Mouse (Mus musculus) limb, embryonic 12.5 days (tissue): ENCODE measurements around the gene Ankib1. TPM values are rescaled to one million over a fixed set of nuclear protein-coding genes. Genes with fewer than 3 reads are reported as not detected.
"Not testable (repeated sequence)": the region's sequence is repeated elsewhere in the genome, so short reads cannot be mapped to it uniquely, and the experiment has no call there.

Source experiments
- ATAC-seq: fragments of 200-750 bp; cut with Nextera tagmentation; 2 replicates; pipeline ENCODE4 v1.8.0; 2017; ENCODE audit warnings: low read depth, moderate TSS enrichment; ENCODE audit not compliant: insufficient number of reproducible peaks, insufficient read depth, low FRiP score, low TSS enrichment
- H3K27ac ChIP-seq: fragments of 300-500 bp; sonication (generic); 2 replicates; pipeline ENCODE4 v1.5.1; 2016; ENCODE audit warnings: mild to moderate bottlenecking, moderate library complexity
- H3K27me3 ChIP-seq: fragments of 300-500 bp; sonication (generic); 2 replicates; pipeline ENCODE4 v1.6.1; 2016; ENCODE audit warnings: mild to moderate bottlenecking, moderate library complexity
- H3K36me3 ChIP-seq: fragments of 300-500 bp; sonication (generic); 2 replicates; pipeline ENCODE4 v1.6.1; 2016; ENCODE audit warnings: mild to moderate bottlenecking, moderate library complexity
- H3K4me1 ChIP-seq: fragments of 300-500 bp; sonication (generic); replicated peaks from 2 replicates; pipeline ENCODE4 v1.6.1; 2016
- H3K4me2 ChIP-seq: fragments of 300-500 bp; sonication (generic); 2 replicates; pipeline ENCODE4 v1.6.1; 2016; ENCODE audit warnings: mild to moderate bottlenecking, moderate library complexity
- H3K4me3 ChIP-seq: fragments of 300-500 bp; sonication (generic); replicated peaks from 2 replicates; pipeline ENCODE4 v1.5.1; 2016; ENCODE audit warnings: mild to moderate bottlenecking
- H3K9ac ChIP-seq: fragments of 300-500 bp; sonication (generic); replicated peaks from 2 replicates; pipeline ENCODE4 v1.6.1; 2016; ENCODE audit warnings: mild to moderate bottlenecking, moderate library complexity
- H3K9me3 ChIP-seq: fragments of 300-500 bp; sonication (generic); 2 replicates; pipeline ENCODE4 v1.6.1; 2016; ENCODE audit warnings: mild to moderate bottlenecking, moderate library complexity
- WGBS: fragments of 180-500 bp; shearing (Covaris S2); methylation state at CpG from one replicate; pipeline ENCODE4 v1.1.7; 2016; 5-methylcytosine and 5-hydroxymethylcytosine counted together
- polyA plus RNA-seq: library from polyadenylated mRNA; unstranded; fragments of >200 nt; fragmentation: Nextera tagmentation; extraction: Ambion mirVana; gene quantifications from 2 replicates; pipeline ENCODE4 v1.2.1, GENCODE M21; 2016

Gene Ankib1
- polyA plus RNA-seq, 1 experiment from 2014 or later = 15.3 TPM

GRCm38 (mm10) chr5:3791048-3791447, 11.7 kb downstream of the Ankib1 start:
- H3K4me3 ChIP-seq = no peak overlapping the region
- no peak overlapping the region for H3K4me2 ChIP-seq
- no peak overlapping the region for H3K27ac ChIP-seq
- H3K9me3 ChIP-seq = no peaks in the 10 kb centered on the region
- H3K36me3 ChIP-seq = no peaks in the 10 kb centered on the region; the same call in 1 of the 2 replicates
- no peak for ATAC-seq
- no peaks in the 10 kb centered on the region for H3K27me3 ChIP-seq
- H3K9ac ChIP-seq = no peak overlapping the region
- no peaks in the 10 kb centered on the region for H3K4me1 ChIP-seq

- Histone ChIP-seq H3K4me1 (no peaks in the 10 kb centered on the region), H3K4me2 (no peak overlapping the region), H3K9ac (no peak overlapping the region), H3K27ac (no peak overlapping the region), H3K9me3 (no peaks in the 10 kb centered on the region), H3K36me3 (no peaks in the 10 kb centered on the region; the same call in 1 of the 2 replicates), H3K4me3 (no peak overlapping the region), H3K27me3 (no peaks in the 10 kb centered on the region)
- ATAC-seq = no peak
- WGBS = 90% methylated on average over 4 of the region's 4 CpGs
These were observed 15.2 kb downstream of the Ankib1 start for GRCm38 (mm10) chr5:3787548-3787947.

GRCm38 (mm10) chr5:3784751-3785496, 17.8 kb downstream of the Ankib1 start:
- no peaks in the 10 kb centered on the region for H3K27me3 ChIP-seq
- 74% methylated on average over 1 of the region's 1 CpGs for WGBS
- ATAC-seq = no peak

GRCm38 (mm10) chr5:3783947-3784681, 18.6 kb downstream of the Ankib1 start:
- H3K4me3 ChIP-seq = no peak overlapping the region
- 87% methylated on average over 2 of the region's 2 CpGs for WGBS
- H3K9ac ChIP-seq = no peak overlapping the region
- H3K27me3 ChIP-seq = no peaks in the 10 kb centered on the region
- H3K36me3 ChIP-seq = no peaks in the 10 kb centered on the region
- H3K4me1 ChIP-seq = no peaks in the 10 kb centered on the region
- no peaks in the 10 kb centered on the region for H3K9me3 ChIP-seq
- no peak overlapping the region for H3K4me2 ChIP-seq
- ATAC-seq = no peak
- no peak overlapping the region for H3K27ac ChIP-seq

More at GRCm38 (mm10) chr5:3784751-3785496, 17.8 kb downstream of the Ankib1 start:
- Histone ChIP-seq H3K9me3 (no peaks in the 10 kb centered on the region), H3K27ac (no peak overlapping the region), H3K4me3 (no peak overlapping the region), H3K4me2 (no peak overlapping the region), H3K4me1 (no peaks in the 10 kb centered on the region), H3K9ac (no peak overlapping the region), H3K36me3 (no peaks in the 10 kb centered on the region)

DNA sequence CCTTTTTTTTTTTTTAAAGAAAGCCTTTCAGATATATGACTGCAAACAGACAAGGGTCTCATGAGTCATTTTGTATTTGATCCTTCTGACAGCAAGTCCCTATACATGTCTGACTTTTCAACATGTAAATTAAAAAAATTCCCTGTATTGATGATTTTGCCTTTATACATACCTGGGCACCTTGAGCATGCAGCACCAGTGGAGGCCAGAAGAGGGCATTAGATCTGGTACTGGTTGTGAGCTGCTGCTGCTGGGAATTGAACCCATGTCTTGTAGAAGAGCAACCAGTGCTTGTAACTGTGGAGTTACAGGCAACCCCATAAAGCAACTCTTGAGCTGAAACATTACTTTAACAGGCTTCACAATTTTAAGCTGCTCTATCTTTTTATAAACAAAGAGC, 20.1 kb downstream of the Ankib1 start:
- no peak for ATAC-seq
- no peaks in the 10 kb centered on the region for H3K36me3 ChIP-seq
- no peak overlapping the region for H3K4me3 ChIP-seq
- no peak overlapping the region for H3K27ac ChIP-seq
- no peak overlapping the region for H3K9ac ChIP-seq
- no peaks in the 10 kb centered on the region for H3K9me3 ChIP-seq
- no peaks in the 10 kb centered on the region for H3K4me1 ChIP-seq
- H3K4me2 ChIP-seq = no peak overlapping the region
- H3K27me3 ChIP-seq = no peaks in the 10 kb centered on the region

DNA sequence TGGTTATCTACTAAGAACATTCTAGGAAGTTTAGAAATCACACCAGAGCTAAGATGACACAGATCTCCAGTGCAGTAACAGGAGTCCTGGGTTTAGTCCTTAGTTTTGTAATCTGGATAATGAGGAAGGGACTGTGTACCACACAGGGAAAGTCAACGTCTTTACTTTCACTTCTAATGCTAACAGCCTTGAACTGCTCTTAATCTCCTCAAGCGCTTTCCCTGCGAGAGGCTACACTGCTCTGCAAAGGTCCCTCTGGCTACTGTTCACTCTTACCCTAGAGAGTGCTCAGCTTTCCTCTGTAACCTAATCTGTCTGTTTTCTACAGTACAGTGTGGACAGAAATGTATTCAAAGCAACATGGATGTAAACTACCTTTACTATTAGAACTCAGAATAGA, 30.7 kb downstream of the Ankib1 start:
- WGBS = 72% methylated on average over 3 of the region's 3 CpGs
- no peak overlapping the region for H3K4me2 ChIP-seq
- ATAC-seq = no peak

DNA sequence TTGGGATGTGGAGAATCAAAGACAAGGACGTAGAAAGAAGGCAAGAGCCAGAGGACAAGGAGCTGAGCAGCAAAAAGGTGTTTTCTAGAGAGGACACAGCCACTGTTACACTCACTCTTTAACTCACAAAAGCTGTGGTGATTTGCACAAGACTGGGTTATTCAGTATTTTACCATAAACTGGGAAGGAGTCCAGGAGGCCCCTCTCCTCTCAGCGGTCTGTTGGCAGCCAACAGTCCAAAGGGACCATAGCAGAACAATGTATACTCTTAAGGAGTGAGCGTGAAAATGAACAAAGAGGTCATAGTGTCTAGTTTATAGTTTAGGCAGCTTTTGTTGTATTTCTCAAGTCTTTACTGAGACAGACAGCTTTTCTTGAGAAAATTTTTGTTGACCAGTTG, 31.2 kb downstream of the Ankib1 start:
- peaks cover 7% of the 10 kb centered on the region; the same call in 1 of the 2 replicates for H3K36me3 ChIP-seq
- H3K4me1 ChIP-seq = no peaks in the 10 kb centered on the region
- ATAC-seq = no peak
- no peaks in the 10 kb centered on the region for H3K27me3 ChIP-seq
- no peak overlapping the region for H3K4me2 ChIP-seq
- H3K27ac ChIP-seq = no peak overlapping the region
- H3K9me3 ChIP-seq = no peaks in the 10 kb centered on the region
- H3K4me3 ChIP-seq = no peak overlapping the region
- H3K9ac ChIP-seq = no peak overlapping the region
- WGBS = 87% methylated on average over 3 of the region's 3 CpGs

More for the DNA sequence above, 30.7 kb downstream of the Ankib1 start:
- Histone ChIP-seq H3K36me3 (peaks cover 4% of the 10 kb centered on the region; the same call in 1 of the 2 replicates), H3K4me1 (no peaks in the 10 kb centered on the region), H3K9me3 (no peaks in the 10 kb centered on the region), H3K27ac (no peak overlapping the region), H3K27me3 (no peaks in the 10 kb centered on the region), H3K9ac (no peak overlapping the region), H3K4me3 (no peak overlapping the region)

DNA sequence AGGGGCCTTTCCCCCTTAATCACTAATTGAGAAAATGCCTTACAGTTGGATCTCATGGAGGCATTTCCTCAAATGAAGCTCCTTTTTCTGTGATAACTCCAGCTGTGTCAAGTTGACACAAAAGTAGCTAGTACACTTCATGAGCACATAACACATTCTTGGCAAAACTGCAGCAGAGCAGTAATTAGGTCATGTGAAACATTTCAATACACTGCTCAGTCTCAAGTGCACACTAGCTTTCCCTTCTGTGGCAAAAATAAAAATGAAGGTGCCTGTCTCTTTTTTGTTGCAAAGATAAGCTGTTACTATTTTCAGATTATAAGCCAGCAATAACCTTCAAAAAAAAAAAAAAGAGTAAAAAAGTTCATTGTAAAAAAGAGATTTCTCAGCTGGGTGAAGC, 52.2 kb downstream of the Ankib1 start:
- H3K4me3 ChIP-seq, ATAC-seq, H3K4me1 ChIP-seq, H3K27me3 ChIP-seq, H3K9ac ChIP-seq, H3K9me3 ChIP-seq, H3K27ac ChIP-seq, H3K4me2 ChIP-seq: not testable (repeated sequence)
- peaks cover 20% of the 10 kb centered on the region for H3K36me3 ChIP-seq

GRCm38 (mm10) chr5:3732846-3733245, 69.9 kb downstream of the Ankib1 start:
- not testable (repeated sequence) for H3K4me3 ChIP-seq, H3K9ac ChIP-seq
- peaks cover 19% of the 10 kb centered on the region; the same call in 1 of the 2 replicates for H3K36me3 ChIP-seq

GRCm38 (mm10) chr5:3728820-3729219, 73.9 kb downstream of the Ankib1 start:
- H3K4me2 ChIP-seq = no peak overlapping the region
- no peak overlapping the region for H3K9ac ChIP-seq
- no peak overlapping the region for H3K27ac ChIP-seq
- H3K36me3 ChIP-seq = peaks cover 24% of the 10 kb centered on the region; the same call in 1 of the 2 replicates
- H3K9me3 ChIP-seq = no peaks in the 10 kb centered on the region
- no peak for ATAC-seq
- 71% methylated on average over 5 of the region's 5 CpGs for WGBS
- H3K4me3 ChIP-seq = no peak overlapping the region
- H3K27me3 ChIP-seq = no peaks in the 10 kb centered on the region
- H3K4me1 ChIP-seq = no peaks in the 10 kb centered on the region

More at GRCm38 (mm10) chr5:3732846-3733245, 69.9 kb downstream of the Ankib1 start:
- ATAC-seq, H3K27ac ChIP-seq, H3K4me2 ChIP-seq, H3K9me3 ChIP-seq, H3K4me1 ChIP-seq, H3K27me3 ChIP-seq: not testable (repeated sequence)
- 93% methylated on average over 24 of the region's 24 CpGs for WGBS

- no peaks in the 10 kb centered on the region for H3K4me1 ChIP-seq
- H3K9ac ChIP-seq = no peak overlapping the region
- no peak for ATAC-seq
- 79% methylated on average over 1 of the region's 1 CpGs for WGBS
- no peak overlapping the region for H3K4me3 ChIP-seq
- no peaks in the 10 kb centered on the region for H3K27me3 ChIP-seq
- no peak overlapping the region for H3K4me2 ChIP-seq
- H3K27ac ChIP-seq = no peak overlapping the region
- peaks cover 24% of the 10 kb centered on the region for H3K36me3 ChIP-seq
- H3K9me3 ChIP-seq = no peaks in the 10 kb centered on the region
These were observed 77.2 kb downstream of the Ankib1 start for GRCm38 (mm10) chr5:3725491-3725890.
